Mouse (Mus musculus): ENCODE results near the gene Slc35f3.
"Not testable (repeated sequence)": the region's sequence is repeated elsewhere in the genome, so short reads cannot be mapped to it uniquely, and the experiment has no call there.

Slc35f3 gene

DNA sequence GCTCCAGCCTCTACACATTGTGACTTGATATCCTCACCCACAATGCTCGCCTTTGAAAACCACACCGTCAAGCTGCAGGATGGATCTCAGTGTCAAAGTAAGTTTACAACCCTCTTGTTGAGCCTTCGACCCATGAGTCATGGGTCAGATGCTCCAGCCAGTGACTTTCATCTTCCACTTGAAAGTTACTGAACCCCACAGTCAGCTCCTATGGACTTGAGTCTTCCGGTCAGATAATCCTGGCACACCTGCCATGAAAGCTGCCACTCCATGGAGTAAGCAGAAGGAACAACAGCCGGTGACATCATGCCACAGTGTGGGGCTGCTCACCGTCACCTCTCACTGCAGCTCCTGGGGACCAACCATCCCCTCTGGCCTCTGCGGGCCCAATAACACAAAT, 82.9 kb downstream of the Slc35f3 start:
- in situ Hi-C loops (cut with MboI; ENCODE audit: low pct_unique_long_range_greater_than_20kb in 1 of 2, low sequenced_read_pairs in 2 of 2, unreplicated experiment in 1 of 2): loop anchor here in 1 of 2 experiments (25.0 kb wide), 1 partner anchor 119 kb away; no protein-coding TSS in a partner anchor

DNA sequence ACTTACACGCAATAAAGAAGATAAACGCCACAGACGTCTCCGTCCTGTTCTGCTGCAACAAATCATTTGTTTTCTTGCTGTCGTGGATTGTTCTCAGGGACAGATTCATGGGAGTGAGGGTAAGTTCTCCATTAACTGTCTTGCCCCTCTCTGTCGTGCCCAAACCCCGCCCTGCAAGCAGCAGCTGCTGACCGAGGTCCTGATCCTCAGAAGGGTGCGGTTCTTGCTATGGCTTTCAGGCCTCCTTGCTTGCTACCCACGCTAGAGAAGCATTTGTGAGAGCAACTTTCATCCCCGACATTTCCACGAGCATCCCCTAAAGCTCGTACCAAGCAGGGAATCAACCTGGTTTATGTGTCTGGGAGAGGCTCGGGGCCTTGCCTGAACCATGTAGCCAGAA, 83.9 kb downstream of the Slc35f3 start:
- in situ Hi-C loops (cut with MboI; ENCODE audit: low pct_unique_long_range_greater_than_20kb in 1 of 2, low sequenced_read_pairs in 2 of 2, unreplicated experiment in 1 of 2): loop anchor here in 1 of 2 experiments (25.0 kb wide), 1 partner anchor 120 kb away; no protein-coding TSS in a partner anchor

DNA sequence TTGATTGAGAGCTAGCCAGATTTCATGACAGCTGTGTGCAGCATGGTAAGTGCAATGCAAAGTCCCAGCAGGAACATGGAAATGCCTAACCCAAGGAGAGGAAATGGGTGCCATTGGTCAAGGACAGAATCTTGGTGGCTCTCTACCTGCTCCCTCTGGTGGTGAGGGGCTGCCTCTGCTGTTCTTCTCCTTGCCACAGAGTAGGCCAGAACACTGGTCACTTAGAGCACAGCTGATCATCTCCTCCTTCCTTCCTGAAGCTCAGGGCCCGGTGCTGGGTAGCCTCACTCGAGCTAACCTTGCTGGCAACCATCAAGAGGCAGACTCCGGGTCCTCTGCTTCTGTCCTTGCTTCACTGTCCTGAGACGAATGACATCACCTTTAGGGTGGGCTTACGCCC, 84.4 kb downstream of the Slc35f3 start:
- in situ Hi-C loops (cut with MboI; ENCODE audit: low pct_unique_long_range_greater_than_20kb in 1 of 2, low sequenced_read_pairs in 2 of 2, unreplicated experiment in 1 of 2): loop anchor here in 1 of 2 experiments (25.0 kb wide), 1 partner anchor 120 kb away; no protein-coding TSS in a partner anchor

DNA sequence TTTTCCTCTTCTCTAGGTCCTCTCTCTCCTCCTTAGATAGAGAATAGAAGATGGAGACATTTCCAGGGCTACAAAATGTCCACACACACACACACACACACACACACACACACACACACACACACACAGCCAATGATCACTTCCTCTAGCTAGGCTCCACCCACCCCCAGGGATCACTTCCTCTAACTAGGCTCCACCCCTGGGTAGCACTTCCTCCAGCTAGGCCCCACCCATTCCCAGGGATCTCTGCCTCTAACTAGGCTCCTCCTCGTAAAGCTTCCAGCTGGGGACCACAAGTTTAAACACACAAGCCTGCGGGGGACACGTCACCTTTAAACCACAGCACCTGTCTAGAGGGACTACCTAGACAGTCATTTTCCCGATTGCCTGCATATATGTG, 89.2 kb downstream of the Slc35f3 start:
- in situ Hi-C loops (cut with MboI; ENCODE audit: low pct_unique_long_range_greater_than_20kb in 1 of 2, low sequenced_read_pairs in 2 of 2, unreplicated experiment in 1 of 2): loop anchor here in 1 of 2 experiments (25.0 kb wide), 1 partner anchor 125 kb away; no protein-coding TSS in a partner anchor

DNA sequence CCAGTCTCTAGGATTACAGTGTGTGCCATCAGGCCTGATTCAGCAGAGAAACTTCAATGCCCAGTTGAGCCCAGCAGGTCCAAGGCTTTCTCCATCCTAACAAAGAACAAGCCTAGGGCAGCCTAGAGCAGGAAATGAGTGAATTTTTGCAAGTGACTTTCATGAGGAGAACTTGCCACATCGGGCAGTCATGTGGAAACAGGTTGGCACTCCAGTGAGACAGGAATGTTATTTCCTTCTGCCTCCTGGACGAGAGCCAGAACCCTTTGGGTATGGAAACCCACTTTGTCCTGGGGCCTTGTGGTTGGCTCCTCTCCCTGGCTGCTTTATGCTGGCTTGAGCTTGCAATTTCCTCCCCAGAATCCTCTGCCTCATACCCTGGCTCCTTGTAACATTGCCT, 93.2 kb downstream of the Slc35f3 start:
- in situ Hi-C loops (cut with MboI; ENCODE audit: low pct_unique_long_range_greater_than_20kb in 1 of 2, low sequenced_read_pairs in 2 of 2, unreplicated experiment in 1 of 2): loop anchor here in 1 of 2 experiments (25.0 kb wide), 1 partner anchor 129 kb away; no protein-coding TSS in a partner anchor

DNA sequence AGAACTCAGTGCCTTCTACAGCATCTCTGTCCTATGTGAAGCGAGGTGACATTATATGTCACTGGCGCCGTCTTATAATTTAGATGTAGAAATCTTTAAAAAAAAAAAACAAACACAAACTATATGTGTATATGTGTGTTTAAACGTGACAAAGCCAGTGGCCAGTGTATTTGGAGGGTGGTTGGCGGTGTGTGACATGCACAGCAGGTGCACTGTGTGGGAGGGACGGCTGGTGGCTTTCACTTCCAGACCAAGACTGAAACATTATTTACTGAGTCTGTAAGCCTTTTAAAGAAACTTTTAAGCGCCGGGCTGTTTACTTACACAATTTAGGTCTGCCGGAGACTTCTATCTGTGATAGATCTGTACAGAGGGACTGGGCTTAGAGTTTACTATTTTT, 97.0 kb downstream of the Slc35f3 start:
- in situ Hi-C loops (cut with MboI; ENCODE audit: low pct_unique_long_range_greater_than_20kb in 1 of 2, low sequenced_read_pairs in 2 of 2, unreplicated experiment in 1 of 2): loop anchor here in 1 of 2 experiments (25.0 kb wide), 1 partner anchor 133 kb away; no protein-coding TSS in a partner anchor

DNA sequence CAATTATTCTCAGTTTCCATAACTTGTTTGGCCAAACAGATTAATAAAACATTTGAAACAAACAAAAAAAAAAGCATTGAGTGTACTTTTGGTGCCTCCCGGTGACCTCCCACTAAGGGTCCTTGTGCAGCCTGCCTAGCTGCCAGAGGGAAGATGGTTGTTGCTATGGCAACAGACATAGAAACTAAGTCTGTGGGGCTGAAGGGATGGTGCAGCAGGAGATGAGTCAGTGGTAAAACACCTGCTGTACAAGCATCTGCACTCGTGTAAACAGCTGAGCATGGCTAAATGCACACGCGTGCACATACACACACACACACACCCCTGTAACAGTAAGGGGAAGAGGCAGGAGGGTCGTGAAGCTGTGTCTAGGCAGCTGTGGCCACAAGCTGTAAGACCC, 97.6 kb downstream of the Slc35f3 start:
- in situ Hi-C loops (cut with MboI; ENCODE audit: low pct_unique_long_range_greater_than_20kb in 1 of 2, low sequenced_read_pairs in 2 of 2, unreplicated experiment in 1 of 2): loop anchor here in 1 of 2 experiments (25.0 kb wide), 1 partner anchor 134 kb away; no protein-coding TSS in a partner anchor

DNA sequence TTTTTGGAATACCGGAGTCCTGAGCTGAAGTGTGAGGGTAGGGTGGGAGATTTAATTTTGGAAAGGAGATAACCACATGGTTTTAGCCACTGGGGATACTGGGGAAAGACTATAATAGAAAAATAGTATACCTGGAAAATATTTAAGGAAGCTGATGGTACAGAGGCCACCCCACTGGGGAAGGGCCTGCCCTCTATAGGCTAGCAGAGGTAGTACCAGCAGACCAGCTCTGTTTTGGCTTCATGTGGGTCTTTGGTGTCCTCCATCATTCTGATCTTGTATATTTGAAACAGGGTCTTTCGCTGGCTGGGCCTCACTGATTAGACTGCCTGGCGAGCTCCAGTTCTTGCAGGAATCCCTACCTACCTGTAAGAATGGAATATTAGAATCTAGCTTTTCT, 100.0 kb downstream of the Slc35f3 start:
- in situ Hi-C loops (cut with MboI; ENCODE audit: low pct_unique_long_range_greater_than_20kb in 1 of 2, low sequenced_read_pairs in 2 of 2, unreplicated experiment in 1 of 2): loop anchor here in 1 of 2 experiments (25.0 kb wide), 1 partner anchor 136 kb away; no protein-coding TSS in a partner anchor

DNA sequence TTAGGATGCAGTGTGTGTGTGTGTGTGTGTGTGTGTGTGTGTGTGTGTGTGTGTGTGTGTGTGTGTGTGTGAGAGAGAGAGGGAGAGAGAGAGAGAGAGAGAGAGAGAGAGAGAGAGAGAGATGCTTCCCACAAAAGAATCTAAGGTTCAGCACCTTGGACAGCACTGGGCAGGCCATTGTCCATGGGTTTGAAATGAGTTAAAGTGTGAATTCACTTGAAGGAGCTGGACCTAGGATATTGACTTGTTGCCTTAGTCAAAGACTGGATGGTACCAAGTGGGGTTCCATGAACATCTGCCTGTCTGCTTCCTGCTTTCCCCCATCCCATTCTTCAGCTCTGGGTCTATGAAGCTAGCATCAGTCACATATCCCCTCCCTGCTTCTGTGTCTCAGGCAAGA, 106.2 kb downstream of the Slc35f3 start:
- in situ Hi-C loops (cut with MboI; ENCODE audit: low pct_unique_long_range_greater_than_20kb in 1 of 2, low sequenced_read_pairs in 2 of 2, unreplicated experiment in 1 of 2): not testable (repeated sequence)

DNA sequence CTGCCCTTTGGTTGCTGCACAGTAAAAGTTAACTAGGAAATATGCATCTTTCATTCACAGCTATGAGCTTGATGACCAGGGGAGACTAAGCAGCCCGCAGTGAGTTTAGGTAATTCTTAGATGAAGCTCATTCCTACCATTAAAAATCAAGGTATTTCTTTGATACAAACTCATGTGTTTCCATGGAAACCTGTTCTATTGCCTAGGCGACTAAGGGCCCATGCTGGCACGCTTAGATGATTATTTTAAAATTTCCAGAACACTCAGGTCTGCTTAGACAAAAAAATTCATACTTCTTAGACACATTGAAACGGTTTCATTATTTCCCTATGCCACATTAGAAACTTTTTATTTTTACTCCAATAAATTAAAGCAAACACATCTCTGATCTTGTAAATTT, 106.7 kb downstream of the Slc35f3 start:
- in situ Hi-C loops (cut with MboI; ENCODE audit: low pct_unique_long_range_greater_than_20kb in 1 of 2, low sequenced_read_pairs in 2 of 2, unreplicated experiment in 1 of 2): no loop called here

DNA sequence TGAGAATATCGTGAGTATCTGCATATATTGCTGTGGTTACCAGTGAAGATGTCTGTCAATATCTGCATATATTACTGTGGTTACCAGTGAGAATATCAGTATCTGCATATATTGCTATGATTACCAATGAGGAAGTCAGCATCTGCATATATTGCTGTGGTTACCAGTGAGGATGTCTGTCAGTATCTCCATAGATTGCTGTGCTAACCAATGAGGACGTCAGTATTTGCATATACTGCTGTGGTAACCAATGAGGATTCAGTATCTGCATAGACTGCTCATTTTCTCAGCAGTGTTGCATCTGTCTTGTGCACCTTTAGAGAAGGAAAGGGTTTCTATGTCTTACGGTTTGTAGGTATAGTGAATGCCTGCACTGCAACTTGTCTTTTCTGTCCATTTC, 122.5 kb downstream of the Slc35f3 start:
- in situ Hi-C loops (cut with MboI; ENCODE audit: low pct_unique_long_range_greater_than_20kb in 1 of 2, low sequenced_read_pairs in 2 of 2, unreplicated experiment in 1 of 2): no loop called here

DNA sequence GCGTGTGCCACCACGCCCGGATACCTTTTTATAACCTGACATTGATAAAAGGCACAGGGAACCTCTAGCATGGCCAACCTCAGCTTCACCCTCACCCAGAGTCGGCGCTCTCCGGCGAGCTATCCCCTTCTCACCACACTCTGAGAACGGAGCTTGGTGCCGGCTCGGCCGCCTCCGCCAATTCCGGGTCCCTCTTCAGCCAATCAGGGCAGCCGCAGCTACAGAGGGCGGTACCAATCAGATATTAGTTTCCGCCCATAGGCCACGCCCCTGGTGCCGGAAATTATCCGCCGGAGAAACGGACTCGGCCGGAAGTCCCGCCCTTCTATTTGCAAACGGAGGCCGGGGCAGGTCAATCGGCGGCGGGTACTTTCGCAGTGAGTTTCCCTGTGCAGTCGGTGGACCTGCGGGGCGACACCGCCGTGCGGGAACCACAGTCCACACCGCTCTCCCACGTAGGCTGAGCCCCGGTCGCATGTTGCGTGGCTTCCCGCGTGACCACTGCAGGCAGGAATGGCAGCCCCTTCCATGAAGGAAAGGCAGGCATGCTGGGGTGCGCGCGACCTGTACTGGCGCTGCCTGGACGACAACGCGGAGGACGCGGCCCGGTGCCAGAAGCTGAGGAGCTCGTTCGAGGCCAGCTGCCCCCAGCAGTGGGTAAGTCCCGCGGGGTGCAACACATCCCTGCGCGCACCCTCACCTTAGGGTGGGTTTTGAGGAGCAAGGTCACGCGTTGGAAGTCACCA, 124.0 kb downstream of the Slc35f3 start, which contains the start of gene Coa6:
Gene Coa6 (plus strand): TSS at position 342 of the 746 bp plus-strand sequence.
- in situ Hi-C loops (cut with MboI; ENCODE audit: low pct_unique_long_range_greater_than_20kb in 1 of 2, low sequenced_read_pairs in 2 of 2, unreplicated experiment in 1 of 2): no loop called here

DNA sequence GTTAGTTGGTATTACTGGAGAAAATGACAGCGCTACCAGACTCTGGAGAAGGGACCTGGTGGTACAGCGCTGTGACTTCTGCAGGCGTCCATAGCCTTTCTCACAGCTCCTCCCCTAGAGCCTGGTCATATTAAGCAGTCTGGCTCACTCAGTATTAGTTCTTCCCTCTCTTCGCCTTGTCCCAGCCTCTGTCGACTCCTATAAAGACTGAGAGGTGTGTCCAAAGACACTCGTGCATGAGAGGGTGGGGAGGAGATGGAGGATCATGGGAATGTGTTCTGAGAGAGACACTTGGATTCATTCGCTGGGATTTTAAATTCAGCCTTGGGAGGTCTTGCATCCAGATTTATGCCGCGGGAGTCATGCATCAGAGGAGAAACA, 124.6 kb downstream of the Slc35f3 start:
- in situ Hi-C loops (cut with MboI; ENCODE audit: low pct_unique_long_range_greater_than_20kb in 1 of 2, low sequenced_read_pairs in 2 of 2, unreplicated experiment in 1 of 2): no loop called here

DNA sequence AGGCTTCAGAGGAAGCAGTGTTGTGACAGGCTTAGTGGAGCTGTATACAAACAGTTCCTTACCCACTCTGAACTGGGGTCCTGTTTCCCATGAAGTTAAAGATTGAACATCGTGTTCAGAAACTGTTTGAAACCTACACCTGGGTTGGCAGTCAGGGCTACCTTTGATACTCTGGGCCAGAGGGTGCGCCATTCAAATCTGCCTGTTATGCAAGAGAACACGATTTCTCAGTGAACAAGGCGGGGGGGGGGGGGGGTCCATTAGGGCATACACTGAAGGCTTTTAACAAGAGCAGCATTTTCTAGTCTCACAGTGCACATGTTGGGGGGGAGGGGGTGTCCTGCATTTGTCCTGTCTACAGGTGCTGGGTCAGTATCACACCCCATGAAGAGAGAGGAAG, 125.8 kb downstream of the Slc35f3 start:
- in situ Hi-C loops (cut with MboI; ENCODE audit: low pct_unique_long_range_greater_than_20kb in 1 of 2, low sequenced_read_pairs in 2 of 2, unreplicated experiment in 1 of 2): no loop called here

DNA sequence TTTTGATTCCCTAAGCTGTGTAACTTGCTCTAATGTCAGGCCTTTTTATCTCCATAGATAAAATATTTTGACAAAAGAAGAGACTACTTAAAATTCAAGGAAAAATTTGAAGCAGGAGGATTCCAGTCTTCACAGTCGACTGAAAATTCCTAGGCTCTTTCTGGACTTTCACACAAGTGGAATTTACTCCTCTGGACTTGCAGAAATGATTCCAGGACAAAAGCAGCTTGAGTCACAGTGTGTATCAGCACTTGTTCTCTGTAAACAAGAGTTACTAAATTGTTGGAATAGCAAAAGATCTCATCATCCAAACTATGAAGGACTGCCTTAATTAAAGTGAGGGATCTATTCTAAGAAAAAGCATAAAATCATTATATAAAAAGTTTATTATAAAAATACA, 126.6 kb downstream of the Slc35f3 start:
- in situ Hi-C loops (cut with MboI; ENCODE audit: low pct_unique_long_range_greater_than_20kb in 1 of 2, low sequenced_read_pairs in 2 of 2, unreplicated experiment in 1 of 2): no loop called here

DNA sequence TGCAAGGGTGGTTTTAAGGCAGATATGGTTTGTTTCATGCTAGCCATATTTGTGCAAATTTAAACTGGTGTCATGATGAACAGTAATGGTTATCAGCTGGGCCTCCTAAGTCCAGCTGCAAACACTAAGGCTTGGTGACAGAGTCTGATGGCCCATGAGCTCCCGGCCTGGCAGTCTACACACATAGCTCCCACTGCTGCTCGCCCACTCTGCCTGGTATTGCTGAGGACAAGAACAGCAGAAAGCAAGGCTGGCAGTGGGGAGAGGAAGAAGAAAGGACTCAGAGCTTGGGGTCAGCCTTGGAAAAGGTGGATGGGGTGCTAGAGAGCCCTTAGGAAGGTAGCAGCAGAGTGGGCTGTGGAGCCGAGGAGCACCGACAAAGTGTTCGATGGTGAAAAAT, 131.3 kb downstream of the Slc35f3 start:
- in situ Hi-C loops (cut with MboI; ENCODE audit: low pct_unique_long_range_greater_than_20kb in 1 of 2, low sequenced_read_pairs in 2 of 2, unreplicated experiment in 1 of 2): no loop called here

DNA sequence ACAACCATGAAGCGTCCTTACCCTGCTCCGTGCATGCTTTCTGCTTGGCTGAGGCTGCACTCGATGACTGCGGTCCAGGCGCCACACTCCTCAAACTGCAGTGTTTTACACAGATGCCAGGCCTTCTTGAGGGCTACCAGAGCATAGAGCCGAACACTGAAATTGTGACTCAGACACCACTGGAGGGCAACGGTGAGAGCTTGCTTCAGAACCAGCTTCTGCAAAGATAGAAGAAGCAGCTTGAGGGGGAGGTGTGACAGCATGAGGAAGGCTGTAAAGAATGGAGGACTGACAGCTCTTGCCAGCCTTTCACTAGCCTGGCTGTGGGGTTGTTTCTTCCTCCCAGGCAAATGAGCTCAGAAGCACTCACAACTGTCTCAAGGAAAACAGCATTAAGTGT, 135.5 kb downstream of the Slc35f3 start:
- in situ Hi-C loops (cut with MboI; ENCODE audit: low pct_unique_long_range_greater_than_20kb in 1 of 2, low sequenced_read_pairs in 2 of 2, unreplicated experiment in 1 of 2): no loop called here

DNA sequence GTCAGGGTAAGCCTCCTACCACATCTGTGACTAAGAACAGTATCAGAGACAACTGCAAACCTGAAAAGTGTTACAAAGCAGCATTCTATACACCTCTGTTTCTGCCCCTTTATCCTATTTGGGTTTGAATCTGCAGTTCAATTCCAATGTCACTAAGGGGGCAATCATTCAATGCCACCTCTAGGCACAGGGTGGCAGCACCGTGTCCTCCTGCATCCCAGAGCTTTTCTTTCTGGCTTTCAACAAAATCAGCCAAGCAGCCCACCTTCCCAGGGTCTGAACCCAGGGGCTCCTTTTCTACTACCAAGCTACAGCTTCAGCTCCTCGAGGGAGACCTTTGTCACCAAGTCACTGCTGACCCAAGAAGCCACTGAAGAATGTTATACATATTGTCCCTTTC, 140.6 kb downstream of the Slc35f3 start:
- in situ Hi-C loops (cut with MboI; ENCODE audit: low pct_unique_long_range_greater_than_20kb in 1 of 2, low sequenced_read_pairs in 2 of 2, unreplicated experiment in 1 of 2): no loop called here
